Mouse (Mus musculus) midbrain, embryonic 14.5 days (tissue): ENCODE measurements around the gene Nek11. TPM values are rescaled to one million over a fixed set of nuclear protein-coding genes. Genes with fewer than 3 reads are reported as not detected.
A peak's percentile ranks its signal among the peaks of the same experiment; 100 is the strongest.

Source experiments
- ATAC-seq: fragments of 200-750 bp; cut with Nextera tagmentation; 2 replicates; pipeline ENCODE4 v1.8.0; 2017; ENCODE audit warnings: moderate number of reproducible peaks, moderate library complexity; ENCODE audit not compliant: low FRiP score, low TSS enrichment
- DNase-seq: peaks from one replicate; pipeline ENCODE4 v3.0.0-alpha.2; 2015
- H3K27ac ChIP-seq: fragments of 300-500 bp; sonication (generic); replicated peaks from 2 replicates; pipeline ENCODE4 v1.5.1; 2014; ENCODE audit warnings: mild to moderate bottlenecking, low read depth, low read length, moderate library complexity
- H3K27me3 ChIP-seq: fragments of 300-500 bp; sonication (generic); 2 replicates; pipeline ENCODE4 v1.6.1; 2014; ENCODE audit warnings: low read length, control low read depth, mixed read lengths; ENCODE audit not compliant: control insufficient read depth, insufficient read depth
- H3K36me3 ChIP-seq: fragments of 300-500 bp; sonication (generic); 2 replicates; pipeline ENCODE4 v1.6.1; 2014; ENCODE audit warnings: low read length, control low read depth; ENCODE audit not compliant: control insufficient read depth, insufficient read depth
- H3K4me1 ChIP-seq: fragments of 300-500 bp; sonication (generic); 2 replicates; pipeline ENCODE4 v1.6.1; 2014; ENCODE audit warnings: mild to moderate bottlenecking, antibody characterized with exemption, low read length, control low read depth; ENCODE audit not compliant: control insufficient read depth, insufficient read depth
- H3K4me2 ChIP-seq: fragments of 300-500 bp; sonication (generic); 2 replicates; pipeline ENCODE4 v1.6.1; 2014; ENCODE audit warnings: mild to moderate bottlenecking, low read length, moderate library complexity
- H3K4me3 ChIP-seq: fragments of 300-500 bp; sonication (generic); replicated peaks from 2 replicates; pipeline ENCODE4 v1.5.1; 2014; ENCODE audit warnings: low read depth, low read length
- H3K9ac ChIP-seq: fragments of 300-500 bp; sonication (generic); replicated peaks from 2 replicates; pipeline ENCODE4 v1.6.1; 2014; ENCODE audit warnings: mild to moderate bottlenecking, low read length, moderate library complexity
- H3K9me3 ChIP-seq: fragments of 300-500 bp; sonication (generic); 2 replicates; pipeline ENCODE4 v1.6.1; 2016; ENCODE audit warnings: low read length, control low read depth, mixed read lengths; ENCODE audit not compliant: control insufficient read depth
- WGBS: fragments of 180-500 bp; shearing (Covaris S2); extraction: QIAGEN DNeasy Blood & Tissue Kit; methylation state at CpG from one replicate; pipeline ENCODE4 v1.1.7; 2014; 5-methylcytosine and 5-hydroxymethylcytosine counted together
- polyA plus RNA-seq: library from polyadenylated mRNA; unstranded; fragments of >200 nt; fragmentation: Nextera tagmentation; extraction: Ambion mirVana; gene quantifications from 2 replicates; pipeline ENCODE4 v1.2.1, GENCODE M21; 2014

Nek11 gene
- polyA plus RNA-seq, 1 experiment from 2014 or later = 3.1 TPM

DNA sequence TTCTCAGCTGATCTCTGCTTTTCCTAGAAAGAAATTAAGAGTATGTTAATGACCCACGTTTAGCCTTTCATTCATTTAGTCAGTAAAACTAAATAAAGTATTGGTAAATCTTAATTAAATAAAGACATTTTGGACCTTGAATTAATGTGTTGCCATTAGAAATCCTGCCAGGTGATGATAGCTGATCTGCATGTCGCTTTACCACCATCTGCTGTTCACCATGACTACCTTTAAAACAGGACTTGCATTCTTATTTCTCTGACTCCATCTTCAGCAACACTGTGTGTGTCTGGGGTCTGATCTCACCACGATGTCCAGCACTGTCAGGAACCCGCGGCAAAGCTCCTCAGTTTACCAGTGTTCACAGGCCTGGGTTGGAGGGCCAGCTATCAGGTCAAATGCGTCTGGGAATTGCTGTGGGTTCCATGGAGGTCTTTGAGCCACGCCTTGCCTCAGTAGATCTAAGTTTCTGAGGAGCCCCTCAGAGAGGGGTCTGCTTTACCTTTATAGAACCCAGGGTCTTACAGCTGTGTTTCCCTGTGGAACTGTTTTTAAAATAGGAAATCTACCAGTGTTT, 18.3 kb downstream of the Nek11 start:
- Histone ChIP-seq H3K4me1 (peaks cover 22% of the 10 kb centered on the region), H3K9me3 (no peaks in the 10 kb centered on the region), H3K4me3 (no peak overlapping the region), H3K9ac (0 out of 2 replicates have a peak overlapping the region, but pooled peaks have one; percentile 9), H3K27me3 (no peaks in the 10 kb centered on the region), H3K27ac (no peak overlapping the region), H3K36me3 (no peaks in the 10 kb centered on the region), H3K4me2 (no peak overlapping the region)
- DNase-seq (peak; percentile 68), ATAC-seq (no peak)
- WGBS = 82% methylated on average over 7 of the region's 7 CpGs

DNA sequence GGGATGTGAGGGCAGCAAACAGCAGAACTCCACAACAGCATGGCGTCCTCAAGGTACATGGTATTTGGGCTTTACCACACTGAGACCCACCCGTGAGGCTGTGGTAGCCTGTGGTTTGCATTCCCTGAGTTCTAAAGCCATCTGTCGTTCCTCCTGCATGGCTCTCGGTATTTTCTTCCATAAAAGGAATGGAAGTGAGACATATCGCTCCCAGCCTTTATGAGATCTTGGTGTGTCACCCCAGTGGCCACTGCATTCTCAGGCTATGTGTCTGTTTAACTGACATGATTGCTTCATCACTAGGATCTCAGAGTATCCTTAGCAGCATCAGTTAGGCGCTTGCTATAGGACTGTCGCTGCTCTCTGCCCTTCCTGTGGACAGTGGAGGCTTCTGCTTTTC, 18.9 kb downstream of the Nek11 start:
- DNase-seq (no peak), ATAC-seq (no peak)
- no peak overlapping the region for H3K4me2 ChIP-seq
- no peaks in the 10 kb centered on the region for H3K9me3 ChIP-seq
- H3K27ac ChIP-seq = no peak overlapping the region
- no peaks in the 10 kb centered on the region for H3K36me3 ChIP-seq
- no peak overlapping the region for H3K4me3 ChIP-seq
- H3K4me1 ChIP-seq = peaks cover 22% of the 10 kb centered on the region
- no peaks in the 10 kb centered on the region for H3K27me3 ChIP-seq
- H3K9ac ChIP-seq = no peak overlapping the region
- WGBS = 67% methylated on average over 7 of the region's 7 CpGs

DNA sequence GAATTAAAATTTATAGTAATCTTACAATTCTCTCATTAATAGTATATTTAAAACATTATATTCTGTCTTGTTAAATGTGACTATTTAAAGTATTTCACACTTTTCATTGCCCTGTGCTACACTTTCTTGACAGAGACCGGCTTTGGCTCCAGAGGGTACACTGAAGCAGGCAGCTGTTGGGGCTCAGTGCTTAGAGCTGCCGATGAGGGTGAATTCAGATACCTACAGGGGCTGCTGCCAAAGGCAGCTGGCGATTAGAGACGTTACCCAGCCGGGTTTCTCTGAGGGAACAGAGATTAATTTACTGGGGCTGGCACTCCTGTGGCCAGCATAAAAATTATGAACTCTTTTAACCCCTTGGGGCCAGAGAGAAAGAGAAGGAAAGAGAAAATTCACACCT, 21.0 kb downstream of the Nek11 start:
- Histone ChIP-seq H3K36me3 (no peaks in the 10 kb centered on the region), H3K9me3 (no peaks in the 10 kb centered on the region), H3K9ac (no peak overlapping the region), H3K4me1 (peaks cover 6% of the 10 kb centered on the region; the same call in 1 of the 2 replicates), H3K27me3 (no peaks in the 10 kb centered on the region), H3K4me2 (no peak overlapping the region), H3K4me3 (no peak overlapping the region), H3K27ac (no peak overlapping the region)
- ATAC-seq = no peak
- DNase-seq = no peak
- 54% methylated on average over 5 of the region's 5 CpGs for WGBS

DNA sequence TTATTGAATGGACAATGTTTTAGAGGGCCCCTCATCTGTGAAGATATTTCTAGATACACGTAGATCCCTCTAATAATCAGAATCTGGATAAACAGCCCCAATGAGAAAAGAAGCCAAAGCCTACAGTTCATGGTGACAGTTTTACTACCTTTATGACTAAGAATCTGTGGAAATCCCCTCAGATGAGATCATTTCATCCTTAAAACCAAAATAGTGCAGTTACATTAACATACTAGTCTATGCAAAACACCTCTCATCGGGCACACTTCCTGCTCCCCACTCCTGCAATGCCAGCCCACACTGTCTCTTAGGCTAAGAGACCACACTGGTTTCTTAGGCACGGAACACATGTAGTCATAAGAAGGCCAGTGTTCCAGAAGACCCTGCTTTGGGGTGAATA, 26.7 kb downstream of the Nek11 start:
- H3K36me3 ChIP-seq = no peaks in the 10 kb centered on the region
- H3K4me2 ChIP-seq = no peak overlapping the region
- ATAC-seq (no peak), DNase-seq (no peak)
- no peak overlapping the region for H3K9ac ChIP-seq
- H3K4me3 ChIP-seq = no peak overlapping the region
- H3K4me1 ChIP-seq = no peaks in the 10 kb centered on the region
- H3K27me3 ChIP-seq = no peaks in the 10 kb centered on the region
- no peak overlapping the region for H3K27ac ChIP-seq
- no peaks in the 10 kb centered on the region for H3K9me3 ChIP-seq
- WGBS = 86% methylated on average over 3 of the region's 3 CpGs

DNA sequence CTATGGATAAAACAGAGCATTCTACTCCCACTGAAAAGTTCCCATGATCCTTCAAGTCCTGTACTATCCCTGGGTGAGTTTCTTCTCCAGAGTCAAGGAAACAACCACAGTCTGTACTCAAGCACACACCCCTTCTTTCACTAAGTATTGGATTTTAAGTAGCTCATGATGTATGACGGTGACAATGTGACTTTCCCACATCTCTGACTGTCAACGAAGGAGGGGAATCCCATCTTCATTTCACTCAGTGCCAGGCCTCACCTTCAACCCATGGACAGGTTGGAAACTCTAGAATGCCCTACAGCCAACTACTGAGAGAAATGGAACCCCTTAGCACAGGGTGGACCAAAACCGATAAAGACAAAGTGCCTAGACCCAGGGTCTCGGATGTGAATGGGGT, 29.1 kb downstream of the Nek11 start:
- Histone ChIP-seq H3K4me3 (no peak overlapping the region), H3K4me1 (no peaks in the 10 kb centered on the region), H3K27ac (no peak overlapping the region), H3K9ac (no peak overlapping the region), H3K36me3 (no peaks in the 10 kb centered on the region), H3K4me2 (no peak overlapping the region), H3K27me3 (no peaks in the 10 kb centered on the region), H3K9me3 (no peaks in the 10 kb centered on the region)
- no peak for ATAC-seq
- no peak for DNase-seq
- 94% methylated on average over 4 of the region's 4 CpGs for WGBS

DNA sequence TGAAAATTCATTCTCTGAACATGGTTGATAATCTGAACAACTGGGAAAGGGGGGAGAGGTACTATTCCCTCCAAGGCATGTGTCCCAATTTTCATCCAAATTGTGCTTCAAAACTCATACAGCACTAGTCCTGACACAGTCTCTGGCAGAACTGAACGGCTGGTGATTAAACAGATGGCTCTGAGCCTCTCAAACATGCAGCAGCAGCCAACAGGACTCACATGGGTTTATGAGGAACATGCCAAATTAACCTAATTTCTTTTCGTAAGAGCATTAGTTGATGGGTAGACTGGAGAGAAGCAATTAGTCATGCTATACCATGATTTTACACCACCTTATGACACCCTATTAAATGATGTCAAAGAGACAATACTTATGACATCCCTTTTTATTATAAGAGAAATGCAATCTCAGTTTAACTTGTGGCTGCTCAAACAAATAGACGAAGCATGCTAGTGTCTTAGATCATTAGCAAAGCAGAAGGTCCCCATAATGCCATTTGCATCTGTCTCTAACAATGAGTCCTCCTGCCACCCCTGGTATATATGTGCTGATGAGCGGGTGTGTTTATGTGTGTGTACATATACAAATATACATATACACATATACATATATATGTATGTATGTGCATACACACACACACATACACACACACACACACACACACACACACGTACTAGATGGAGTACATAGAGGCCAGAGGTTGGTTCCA, 31.6 kb downstream of the Nek11 start:
- WGBS = 76% methylated on average over 5 of the region's 5 CpGs
- Histone ChIP-seq H3K9ac (no peak overlapping the region), H3K36me3 (no peaks in the 10 kb centered on the region), H3K9me3 (no peaks in the 10 kb centered on the region), H3K4me3 (no peak overlapping the region), H3K27me3 (no peaks in the 10 kb centered on the region), H3K4me2 (no peak overlapping the region), H3K27ac (no peak overlapping the region), H3K4me1 (no peaks in the 10 kb centered on the region)
- no peak for ATAC-seq
- no peak for DNase-seq

DNA sequence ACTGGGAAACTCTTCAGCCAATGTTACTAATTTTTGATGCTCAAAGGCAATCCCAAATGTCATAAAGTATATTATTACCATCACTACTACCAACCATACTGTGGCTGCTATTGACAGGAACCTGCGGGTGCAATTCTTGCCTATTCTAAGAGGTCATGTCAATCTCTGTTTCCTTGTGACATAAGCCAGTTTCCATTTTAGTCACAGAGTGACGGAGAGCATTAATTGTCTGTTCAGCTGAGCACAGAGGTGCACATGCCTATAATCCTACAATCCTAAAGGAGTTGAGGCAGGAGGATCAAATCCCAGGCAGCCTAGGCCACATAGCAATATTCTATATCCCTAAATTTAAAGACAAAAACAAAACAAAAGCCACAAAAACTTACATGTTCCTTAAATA, 33.1 kb downstream of the Nek11 start:
- no peak overlapping the region for H3K4me2 ChIP-seq
- no peaks in the 10 kb centered on the region for H3K9me3 ChIP-seq
- no peak overlapping the region for H3K27ac ChIP-seq
- ATAC-seq (no peak), DNase-seq (no peak)
- no peaks in the 10 kb centered on the region for H3K27me3 ChIP-seq
- 67% methylated on average over 2 of the region's 2 CpGs for WGBS
- H3K4me1 ChIP-seq = no peaks in the 10 kb centered on the region
- no peak overlapping the region for H3K9ac ChIP-seq
- H3K4me3 ChIP-seq = no peak overlapping the region
- H3K36me3 ChIP-seq = no peaks in the 10 kb centered on the region

DNA sequence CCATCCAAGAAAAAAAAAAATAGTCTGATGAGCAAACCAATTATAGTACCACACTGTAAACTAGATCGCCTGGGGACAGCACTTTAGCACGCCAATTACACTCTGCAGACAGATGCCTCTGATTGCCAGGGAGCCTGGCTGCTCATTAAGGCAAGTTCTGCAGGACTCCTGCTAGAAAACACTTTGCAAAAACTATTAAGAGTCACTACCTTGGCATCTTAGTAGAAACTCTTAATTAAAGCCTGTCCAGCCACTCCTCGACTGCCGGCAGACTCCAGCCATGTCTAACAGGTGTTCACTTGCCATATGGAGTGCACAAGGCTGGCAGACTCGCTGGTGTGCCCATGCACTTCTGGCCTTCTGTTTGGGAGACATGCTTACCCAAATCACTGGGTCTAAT, 46.3 kb downstream of the Nek11 start:
- DNase-seq (peak; percentile 45), ATAC-seq (no peak)
- 0 out of 2 replicates have a peak, but pooled peaks cover 3% of the 10 kb centered on the region for H3K4me1 ChIP-seq
- no peaks in the 10 kb centered on the region for H3K9me3 ChIP-seq
- H3K36me3 ChIP-seq = no peaks in the 10 kb centered on the region
- no peak overlapping the region for H3K9ac ChIP-seq
- 63% methylated on average over 5 of the region's 5 CpGs for WGBS
- H3K27ac ChIP-seq = no peak overlapping the region
- H3K4me3 ChIP-seq = no peak overlapping the region
- H3K27me3 ChIP-seq = no peaks in the 10 kb centered on the region
- H3K4me2 ChIP-seq = no peak overlapping the region
